Mouse (Mus musculus): ENCODE measurements around the gene Stk16.

The Stk16 gene

GRCm38 (mm10) chr1:75239591-75239990 lies 29.0 kb downstream of the Stk16 start:
- DNase-seq: peak; percentile 96

GRCm38 (mm10) chr1:75243411-75243810 lies 32.8 kb downstream of the Stk16 start:
- DNase-seq: no peak

GRCm38 (mm10) chr1:75244175-75244826 lies 33.7 kb downstream of the Stk16 start:
- peak; percentile 91 for DNase-seq

GRCm38 (mm10) chr1:75244836-75245235 lies 34.2 kb downstream of the Stk16 start:
- peak; percentile 96 for DNase-seq

GRCm38 (mm10) chr1:75247071-75247930 lies 36.7 kb downstream of the Stk16 start:
- peak; percentile 92 for DNase-seq

- peak; percentile 97 for DNase-seq
Observed at GRCm38 (mm10) chr1:75248041-75248772, 37.6 kb downstream of the Stk16 start.

- DNase-seq: peak; percentile 82
Observed at GRCm38 (mm10) chr1:75250498-75250897, 39.9 kb downstream of the Stk16 start.

- DNase-seq: peak; percentile 97
Observed at GRCm38 (mm10) chr1:75251112-75251970, 40.7 kb downstream of the Stk16 start.

GRCm38 (mm10) chr1:75252308-75252707 lies 41.7 kb downstream of the Stk16 start:
- peak; percentile 89 for DNase-seq

- no peak for DNase-seq
Observed at GRCm38 (mm10) chr1:75253029-75253428, 42.4 kb downstream of the Stk16 start.

GRCm38 (mm10) chr1:75253849-75254624 lies 43.4 kb downstream of the Stk16 start:
- DNase-seq: peak; percentile 95

GRCm38 (mm10) chr1:75254625-75255013 lies 44.0 kb downstream of the Stk16 start:
- peak; percentile 90 for DNase-seq

- peak; percentile 94 for DNase-seq
Observed at GRCm38 (mm10) chr1:75255516-75256046, 44.9 kb downstream of the Stk16 start.

- DNase-seq: no peak
Observed at GRCm38 (mm10) chr1:75261278-75261677, 50.6 kb downstream of the Stk16 start.

GRCm38 (mm10) chr1:75262969-75263951 lies 52.6 kb downstream of the Stk16 start:
- no peak for DNase-seq

- DNase-seq: no peak
Observed at GRCm38 (mm10) chr1:75264091-75264880, 53.6 kb downstream of the Stk16 start, which contains the start of gene Ptprn. TSS of gene Ptprn (minus strand) at chr1:75264502.

Measured in heart, adult 11 months (tissue).